Mouse (Mus musculus): ENCODE results near the gene Prdm11. TPM values are rescaled to one million over a fixed set of nuclear protein-coding genes. Genes with fewer than 3 reads are reported as not detected.

Gene Prdm11
- polyA plus RNA-seq, 1 experiment from 2014 or later = 2.7 TPM

GRCm38 (mm10) chr2:92949518-92949917, 96.4 kb downstream of the Prdm11 start:
- ATAC-seq (replicated peaks; ENCODE audit: insufficient number of reproducible peaks, low FRiP score, low TSS enrichment, low read depth) (no peak), DNase-seq (ENCODE audit: low spot score) (no peak)
- Histone ChIP-seq H3K36me3 (replicated peaks; ENCODE audit: control insufficient read depth, insufficient read depth, low read depth, low read length) (no peaks in the 10 kb centered on the region), H3K9ac (replicated peaks; ENCODE audit: low read length) (no peak overlapping the region), H3K27me3 (ENCODE audit: control insufficient read depth, insufficient read depth, low read length) (no peaks in the 10 kb centered on the region), H3K27ac (replicated peaks; ENCODE audit: low read depth, low read length) (no peak overlapping the region), H3K4me1 (ENCODE audit: control insufficient read depth, insufficient read depth, low read length) (peaks cover 2% of the 10 kb centered on the region; the same call in 1 of the 2 replicates), H3K4me2 (ENCODE audit: low read depth, low read length) (no peak overlapping the region), H3K9me3 (replicated peaks; ENCODE audit: control insufficient read depth, low read length) (no peaks in the 10 kb centered on the region), H3K4me3 (ENCODE audit: low read depth, low read length) (no peak overlapping the region)
- 33% methylated on average over 1 of the region's 1 CpGs for WGBS

GRCm38 (mm10) chr2:92948699-92949300, 97.2 kb downstream of the Prdm11 start:
- Histone ChIP-seq H3K4me3 (ENCODE audit: low read depth, low read length) (no peak overlapping the region), H3K9ac (replicated peaks; ENCODE audit: low read length) (no peak overlapping the region), H3K27ac (replicated peaks; ENCODE audit: low read depth, low read length) (no peak overlapping the region), H3K4me1 (ENCODE audit: control insufficient read depth, insufficient read depth, low read length) (peaks cover 2% of the 10 kb centered on the region; the same call in 1 of the 2 replicates), H3K36me3 (replicated peaks; ENCODE audit: control insufficient read depth, insufficient read depth, low read depth, low read length) (no peaks in the 10 kb centered on the region), H3K27me3 (ENCODE audit: control insufficient read depth, insufficient read depth, low read length) (no peaks in the 10 kb centered on the region), H3K4me2 (ENCODE audit: low read depth, low read length) (no peak overlapping the region), H3K9me3 (replicated peaks; ENCODE audit: control insufficient read depth, low read length) (no peaks in the 10 kb centered on the region)
- 49% methylated on average over 7 of the region's 7 CpGs for WGBS
- DNase-seq (ENCODE audit: low spot score) = no peak
- ATAC-seq (replicated peaks; ENCODE audit: insufficient number of reproducible peaks, low FRiP score, low TSS enrichment, low read depth) = no peak

GRCm38 (mm10) chr2:92947981-92948698, 97.8 kb downstream of the Prdm11 start:
- WGBS = 6% methylated on average over 12 of the region's 12 CpGs
- H3K4me3 ChIP-seq (ENCODE audit: low read depth, low read length) = no peak overlapping the region
- H3K4me1 ChIP-seq (ENCODE audit: control insufficient read depth, insufficient read depth, low read length) = peaks cover 2% of the 10 kb centered on the region; the same call in 1 of the 2 replicates
- H3K4me2 ChIP-seq (ENCODE audit: low read depth, low read length) = no peak overlapping the region
- no peak overlapping the region for H3K27ac ChIP-seq (replicated peaks; ENCODE audit: low read depth, low read length)
- DNase-seq (ENCODE audit: low spot score) (peak; percentile 55), ATAC-seq (replicated peaks; ENCODE audit: insufficient number of reproducible peaks, low FRiP score, low TSS enrichment, low read depth) (0 out of 2 replicates have a peak, but pooled peaks have one; percentile 42)
- H3K9me3 ChIP-seq (replicated peaks; ENCODE audit: control insufficient read depth, low read length) = no peaks in the 10 kb centered on the region
- no peak overlapping the region for H3K9ac ChIP-seq (replicated peaks; ENCODE audit: low read length)
- H3K36me3 ChIP-seq (replicated peaks; ENCODE audit: control insufficient read depth, insufficient read depth, low read depth, low read length) = no peaks in the 10 kb centered on the region
- H3K27me3 ChIP-seq (ENCODE audit: control insufficient read depth, insufficient read depth, low read length) = no peaks in the 10 kb centered on the region

GRCm38 (mm10) chr2:92945824-92946598, 100.0 kb downstream of the Prdm11 start:
- H3K4me3 ChIP-seq (ENCODE audit: low read depth, low read length) = no peak overlapping the region
- ATAC-seq (replicated peaks; ENCODE audit: insufficient number of reproducible peaks, low FRiP score, low TSS enrichment, low read depth) (no peak), DNase-seq (ENCODE audit: low spot score) (no peak)
- H3K9me3 ChIP-seq (replicated peaks; ENCODE audit: control insufficient read depth, low read length) = no peaks in the 10 kb centered on the region
- H3K4me2 ChIP-seq (ENCODE audit: low read depth, low read length) = no peak overlapping the region
- H3K4me1 ChIP-seq (ENCODE audit: control insufficient read depth, insufficient read depth, low read length) = peaks cover 2% of the 10 kb centered on the region; the same call in 1 of the 2 replicates
- 86% methylated on average over 11 of the region's 11 CpGs for WGBS
- no peaks in the 10 kb centered on the region for H3K27me3 ChIP-seq (ENCODE audit: control insufficient read depth, insufficient read depth, low read length)
- no peaks in the 10 kb centered on the region for H3K36me3 ChIP-seq (replicated peaks; ENCODE audit: control insufficient read depth, insufficient read depth, low read depth, low read length)
- no peak overlapping the region for H3K27ac ChIP-seq (replicated peaks; ENCODE audit: low read depth, low read length)
- no peak overlapping the region for H3K9ac ChIP-seq (replicated peaks; ENCODE audit: low read length)

GRCm38 (mm10) chr2:92945125-92945746, 100.7 kb downstream of the Prdm11 start:
- 94% methylated on average over 11 of the region's 11 CpGs for WGBS
- H3K4me3 ChIP-seq (ENCODE audit: low read depth, low read length) = no peak overlapping the region
- no peak overlapping the region for H3K4me2 ChIP-seq (ENCODE audit: low read depth, low read length)
- no peak overlapping the region for H3K27ac ChIP-seq (replicated peaks; ENCODE audit: low read depth, low read length)
- no peak overlapping the region for H3K9ac ChIP-seq (replicated peaks; ENCODE audit: low read length)
- peaks cover 2% of the 10 kb centered on the region; the same call in 1 of the 2 replicates for H3K4me1 ChIP-seq (ENCODE audit: control insufficient read depth, insufficient read depth, low read length)
- no peaks in the 10 kb centered on the region for H3K9me3 ChIP-seq (replicated peaks; ENCODE audit: control insufficient read depth, low read length)
- no peaks in the 10 kb centered on the region for H3K36me3 ChIP-seq (replicated peaks; ENCODE audit: control insufficient read depth, insufficient read depth, low read depth, low read length)
- ATAC-seq (replicated peaks; ENCODE audit: insufficient number of reproducible peaks, low FRiP score, low TSS enrichment, low read depth) = no peak
- no peak for DNase-seq (ENCODE audit: low spot score)
- no peaks in the 10 kb centered on the region for H3K27me3 ChIP-seq (ENCODE audit: control insufficient read depth, insufficient read depth, low read length)

- no peak for DNase-seq (ENCODE audit: low spot score)
These were observed 101.6 kb downstream of the Prdm11 start for GRCm38 (mm10) chr2:92944356-92944755.

GRCm38 (mm10) chr2:92943406-92943805, 102.6 kb downstream of the Prdm11 start:
- WGBS = 90% methylated on average over 3 of the region's 3 CpGs
- Histone ChIP-seq H3K36me3 (replicated peaks; ENCODE audit: control insufficient read depth, insufficient read depth, low read depth, low read length) (no peaks in the 10 kb centered on the region), H3K27me3 (ENCODE audit: control insufficient read depth, insufficient read depth, low read length) (no peaks in the 10 kb centered on the region), H3K9me3 (replicated peaks; ENCODE audit: control insufficient read depth, low read length) (no peaks in the 10 kb centered on the region), H3K4me3 (ENCODE audit: low read depth, low read length) (no peak overlapping the region), H3K4me2 (ENCODE audit: low read depth, low read length) (no peak overlapping the region), H3K9ac (replicated peaks; ENCODE audit: low read length) (no peak overlapping the region), H3K4me1 (ENCODE audit: control insufficient read depth, insufficient read depth, low read length) (no peaks in the 10 kb centered on the region), H3K27ac (replicated peaks; ENCODE audit: low read depth, low read length) (no peak overlapping the region)
- ATAC-seq (replicated peaks; ENCODE audit: insufficient number of reproducible peaks, low FRiP score, low TSS enrichment, low read depth) (no peak), DNase-seq (ENCODE audit: low spot score) (no peak)

More at GRCm38 (mm10) chr2:92944356-92944755, 101.6 kb downstream of the Prdm11 start:
- H3K27ac ChIP-seq (replicated peaks; ENCODE audit: low read depth, low read length) = no peak overlapping the region
- no peak overlapping the region for H3K4me3 ChIP-seq (ENCODE audit: low read depth, low read length)
- H3K9ac ChIP-seq (replicated peaks; ENCODE audit: low read length) = no peak overlapping the region
- H3K4me2 ChIP-seq (ENCODE audit: low read depth, low read length) = no peak overlapping the region
- no peaks in the 10 kb centered on the region for H3K36me3 ChIP-seq (replicated peaks; ENCODE audit: control insufficient read depth, insufficient read depth, low read depth, low read length)
- H3K4me1 ChIP-seq (ENCODE audit: control insufficient read depth, insufficient read depth, low read length) = peaks cover 2% of the 10 kb centered on the region; the same call in 1 of the 2 replicates
- 89% methylated on average over 3 of the region's 3 CpGs for WGBS
- no peaks in the 10 kb centered on the region for H3K27me3 ChIP-seq (ENCODE audit: control insufficient read depth, insufficient read depth, low read length)
- H3K9me3 ChIP-seq (replicated peaks; ENCODE audit: control insufficient read depth, low read length) = no peaks in the 10 kb centered on the region
- ATAC-seq (replicated peaks; ENCODE audit: insufficient number of reproducible peaks, low FRiP score, low TSS enrichment, low read depth) = no peak
